Mouse (Mus musculus) frontal cortex, postnatal 14 days (tissue): Measurements from ENCODE around the gene Oat.

Experiments
- DNase-seq, 2 experiments: peaks; one replicate each; pipeline ENCODE4 v3.0.0; 2022; ENCODE audit warnings: low spot score in 2 of 2

Gene Oat

GRCm38 (mm10) chr7:132542427-132542826 is 33.8 kb downstream of the Oat start:
- no peak for DNase-seq

GRCm38 (mm10) chr7:132541566-132541965 is 34.6 kb downstream of the Oat start:
- no peak for DNase-seq

GRCm38 (mm10) chr7:132540597-132540996 is 35.6 kb downstream of the Oat start:
- no peak for DNase-seq

GRCm38 (mm10) chr7:132529206-132529605 is 47.0 kb downstream of the Oat start:
- no peak for DNase-seq

GRCm38 (mm10) chr7:132513419-132513982 is 62.7 kb downstream of the Oat start:
- DNase-seq, result no peak

- no peak for DNase-seq
Measured at GRCm38 (mm10) chr7:132509110-132509509, 67.1 kb downstream of the Oat start.
